Mouse (Mus musculus): ENCODE measurements around the gene Ccser1. TPM values are rescaled to one million over a fixed set of nuclear protein-coding genes. Genes with fewer than 3 reads are reported as not detected.

Gene Ccser1
- polyA plus RNA-seq, 1 experiment, result not detected

DNA sequence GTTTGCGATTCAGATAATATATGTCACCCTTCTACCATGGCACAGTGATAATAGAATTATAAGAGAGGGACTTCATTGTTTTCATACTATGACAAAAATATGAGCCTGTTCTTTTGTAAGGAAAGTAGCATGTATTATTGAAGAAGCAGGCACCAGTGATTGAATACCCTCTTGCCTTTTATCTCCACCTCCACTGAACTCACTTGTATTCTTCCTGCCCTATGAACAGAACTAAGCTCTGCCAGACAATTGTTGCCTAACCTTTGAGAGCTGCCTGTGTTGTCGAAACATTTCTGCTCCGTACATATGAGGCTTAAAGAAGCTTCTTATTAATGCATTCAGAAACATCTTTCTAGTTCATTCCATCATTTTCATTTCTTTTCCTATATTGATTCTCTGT lies 1101.1 kb downstream of the Ccser1 start:
- WGBS, result 73% methylated on average over 3 of the region's 3 CpGs
- Histone ChIP-seq H3K27ac (ENCODE audit: insufficient read depth, low read depth, low read length) (no peak overlapping the region), H3K4me3 (ENCODE audit: insufficient read depth, low read depth, low read length) (no peak overlapping the region), H3K4me1 (ENCODE audit: control insufficient read depth, insufficient read depth, low read length) (no peaks in the 10 kb centered on the region)
- TF ChIP-seq CTCF (IDR thresholded peaks at IDR 0.05; ENCODE audit: insufficient read depth, low read depth, low read length) (no peak), POLR2A (IDR thresholded peaks at IDR 0.05; ENCODE audit: insufficient read depth, low read depth, low read length) (no peak)

DNA sequence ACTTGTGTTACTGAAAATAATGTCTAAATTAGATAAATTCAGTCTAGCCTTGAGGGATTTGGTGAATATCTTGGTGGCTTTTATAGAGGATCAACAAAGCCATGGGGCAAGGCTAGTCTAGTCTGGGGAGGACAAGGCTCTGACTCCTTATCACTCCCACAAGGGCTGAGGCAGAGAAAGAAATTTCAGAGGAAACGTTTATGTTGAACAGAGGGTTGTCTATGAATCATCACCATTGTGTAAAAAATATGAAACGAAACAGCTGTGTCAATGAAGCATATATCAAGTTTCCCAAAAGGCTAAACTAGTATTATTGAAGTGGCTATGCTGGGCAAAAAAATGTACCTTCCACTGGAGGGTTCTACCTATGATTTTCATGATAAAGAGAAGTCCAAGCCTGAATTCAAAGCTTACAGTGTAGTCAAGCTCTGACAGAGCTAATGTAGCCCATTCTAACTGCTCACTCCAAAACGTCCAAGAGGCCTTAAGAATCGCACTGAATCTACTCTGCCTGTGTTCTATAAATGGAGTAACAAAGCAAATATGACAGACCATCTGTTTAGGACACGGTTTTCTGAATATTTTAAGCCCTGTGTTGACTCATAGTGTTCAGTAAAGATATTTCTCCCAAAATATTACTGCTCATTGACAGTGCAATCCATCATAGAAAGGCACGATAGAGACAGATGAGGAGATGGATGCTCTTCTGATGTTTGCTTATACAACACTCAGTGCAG lies 1121.6 kb downstream of the Ccser1 start:
- no peak overlapping the region for H3K4me3 ChIP-seq (ENCODE audit: insufficient read depth, low read depth, low read length)
- WGBS, result 69% methylated on average over 6 of the region's 6 CpGs
- no peaks in the 10 kb centered on the region for H3K4me1 ChIP-seq (ENCODE audit: control insufficient read depth, insufficient read depth, low read length)
- no peak for TF ChIP-seq CTCF (IDR thresholded peaks at IDR 0.05; ENCODE audit: insufficient read depth, low read depth, low read length)
- TF ChIP-seq POLR2A (IDR thresholded peaks at IDR 0.05; ENCODE audit: insufficient read depth, low read depth, low read length), result no peak
- no peak overlapping the region for H3K27ac ChIP-seq (ENCODE audit: insufficient read depth, low read depth, low read length)

DNA sequence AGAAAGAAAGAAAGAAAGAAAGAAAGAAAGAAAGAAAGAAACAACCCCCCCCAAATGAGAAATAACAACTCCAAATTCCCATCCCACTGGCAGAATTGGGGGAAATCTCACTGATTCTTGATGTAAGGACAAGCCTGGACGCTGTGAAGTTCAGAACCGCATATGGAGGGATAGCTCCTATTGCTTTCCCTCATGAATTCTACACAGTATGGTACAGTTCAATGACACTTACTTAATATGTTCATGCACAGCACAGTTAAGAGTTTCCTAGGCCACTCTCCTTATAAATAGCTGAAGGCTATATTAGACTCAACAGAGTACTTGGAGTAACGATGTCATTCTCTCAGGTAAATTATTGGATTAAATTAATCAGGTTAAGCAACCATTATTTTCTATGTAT lies 1138.5 kb downstream of the Ccser1 start:
- H3K4me1 ChIP-seq (ENCODE audit: control insufficient read depth, insufficient read depth, low read length), result no peaks in the 10 kb centered on the region
- H3K27ac ChIP-seq (ENCODE audit: insufficient read depth, low read depth, low read length), result no peak overlapping the region
- TF ChIP-seq CTCF (IDR thresholded peaks at IDR 0.05; ENCODE audit: insufficient read depth, low read depth, low read length) (no peak), POLR2A (IDR thresholded peaks at IDR 0.05; ENCODE audit: insufficient read depth, low read depth, low read length) (no peak)
- no peak overlapping the region for H3K4me3 ChIP-seq (ENCODE audit: insufficient read depth, low read depth, low read length)
- WGBS, result 82% methylated on average over 3 of the region's 3 CpGs

DNA sequence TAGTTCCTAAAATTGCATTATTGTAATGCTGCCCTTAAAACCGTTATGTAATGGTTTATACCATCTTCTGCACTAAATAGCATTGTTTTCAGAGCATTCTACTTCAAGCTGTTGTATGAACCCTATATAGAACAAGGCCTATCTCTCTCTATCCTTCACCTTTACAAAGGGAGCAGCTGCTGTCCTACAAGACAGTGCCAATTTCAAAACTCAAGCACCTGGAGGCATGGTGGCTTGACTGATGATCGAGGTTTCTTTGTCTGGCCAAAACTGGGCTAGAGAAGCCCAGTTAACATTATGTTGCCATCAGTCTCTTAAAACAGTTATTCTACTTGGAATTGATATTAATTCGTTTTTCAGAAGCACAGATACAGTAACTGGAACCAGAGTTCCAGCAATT lies 1160.2 kb downstream of the Ccser1 start:
- WGBS, result 69% methylated on average over 3 of the region's 3 CpGs
- no peaks in the 10 kb centered on the region for H3K4me1 ChIP-seq (ENCODE audit: control insufficient read depth, insufficient read depth, low read length)
- H3K27ac ChIP-seq (ENCODE audit: insufficient read depth, low read depth, low read length), result no peak overlapping the region
- TF ChIP-seq CTCF (IDR thresholded peaks at IDR 0.05; ENCODE audit: insufficient read depth, low read depth, low read length) (no peak), POLR2A (IDR thresholded peaks at IDR 0.05; ENCODE audit: insufficient read depth, low read depth, low read length) (no peak)
- H3K4me3 ChIP-seq (ENCODE audit: insufficient read depth, low read depth, low read length), result no peak overlapping the region

DNA sequence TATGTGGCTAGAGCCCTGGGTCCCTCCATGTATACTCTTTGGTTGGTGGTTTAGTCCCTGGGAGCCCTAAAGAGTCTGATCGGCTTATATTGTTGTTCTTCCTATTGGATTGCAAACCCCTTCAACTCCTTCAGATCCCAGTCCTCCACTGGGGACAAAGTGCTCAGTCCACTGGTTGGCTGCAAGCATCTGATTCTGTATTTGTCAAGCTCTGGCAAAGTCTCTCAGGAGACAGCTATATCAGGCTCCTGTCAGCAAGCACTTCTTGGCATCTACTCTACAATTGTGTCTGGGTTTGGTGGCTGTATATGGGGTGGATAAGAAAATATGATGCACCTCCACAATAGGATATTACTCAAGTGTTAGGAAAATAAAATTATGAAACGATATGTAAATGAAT lies 1187.7 kb downstream of the Ccser1 start:
- 91% methylated on average over 2 of the region's 2 CpGs for WGBS
- no peak overlapping the region for H3K27ac ChIP-seq (ENCODE audit: insufficient read depth, low read depth, low read length)
- no peaks in the 10 kb centered on the region for H3K4me1 ChIP-seq (ENCODE audit: control insufficient read depth, insufficient read depth, low read length)
- H3K4me3 ChIP-seq (ENCODE audit: insufficient read depth, low read depth, low read length), result no peak overlapping the region
- no peak for TF ChIP-seq POLR2A (IDR thresholded peaks at IDR 0.05; ENCODE audit: insufficient read depth, low read depth, low read length)
- TF ChIP-seq CTCF (IDR thresholded peaks at IDR 0.05; ENCODE audit: insufficient read depth, low read depth, low read length), result no peak
